25 mouse cellular contexts compared by ENCODE assay signal in genomic region chr19:16584546-16584945, GRCm38 (mm10).
DNase-seq lines count a peak whose midpoint lies in the region; ATAC-seq and TF ChIP-seq lines count a peak whose summit lies in the region.
"Had no signal": no experiment of that assay in that cellular context is flagged by ENCODE, and none has a peak within 500 bp of the region (broad histone marks: within the 10 kb centered on the region; RNA-seq: fewer than 3 reads in every experiment).

No protein-coding gene starts in this region.

- H3K9ac ChIP-seq in embryonic facial prominence, embryonic 14.5 days (ENCODE audit: low read depth, low read length) = no peak overlapping the region
- H3K9ac ChIP-seq: embryonic facial prominence, embryonic 12.5 days; forebrain, embryonic 12.5 days; forebrain, embryonic 15.5 days; hindbrain, embryonic 12.5 days; hindbrain, embryonic 15.5 days; intestine, embryonic 15.5 days had no signal

- TF ChIP-seq CTCF in gastrocnemius, adult 2 months (IDR thresholded peaks at IDR 0.05) = no peak

- no peak for ATAC-seq in embryonic facial prominence, embryonic 14.5 days (ENCODE audit: low read depth)
- ATAC-seq: activated CD4-positive, CD25-positive, alpha-beta regulatory T cell, adult 4 months; forebrain, embryonic 15.5 days; intestine, embryonic 15.5 days had no signal

- H3K9me3 ChIP-seq in embryonic facial prominence, embryonic 14.5 days (ENCODE audit: control insufficient read depth, low read length) = no peaks in the 10 kb centered on the region
- H3K9me3 ChIP-seq: embryonic facial prominence, embryonic 12.5 days; forebrain, embryonic 12.5 days; forebrain, embryonic 15.5 days; G1E; hindbrain, embryonic 12.5 days; hindbrain, embryonic 15.5 days; intestine, embryonic 15.5 days had no signal

- intact Hi-C loops in gastrocnemius, adult 2 months (cut with DNase I) = no loop called here
- intact Hi-C loops in gastrocnemius, postnatal 14 days (cut with DNase I; ENCODE audit: low total_unique reads) = no loop called here

- 72% methylated on average over 7 of the region's 7 CpGs for WGBS in embryonic facial prominence, embryonic 14.5 days

- peak overlapping the region; percentile 20; the same call in 1 of the 2 replicates for H3K27ac ChIP-seq in gastrocnemius, adult 2 months
- H3K27ac ChIP-seq in embryonic facial prominence, embryonic 14.5 days (replicated peaks; ENCODE audit: low read depth, low read length) = peak overlapping the region; percentile 70; the same call in 1 of the 2 replicates
- H3K27ac ChIP-seq: embryonic facial prominence, embryonic 12.5 days; forebrain, embryonic 12.5 days; forebrain, embryonic 15.5 days; hindbrain, embryonic 12.5 days; hindbrain, embryonic 15.5 days; intestine, embryonic 15.5 days had no signal

- no peaks in the 10 kb centered on the region for H3K27me3 ChIP-seq in embryonic facial prominence, embryonic 14.5 days (replicated peaks; ENCODE audit: control insufficient read depth, insufficient read depth, low read length)
- H3K27me3 ChIP-seq: CH12.LX; embryonic facial prominence, embryonic 12.5 days; forebrain, embryonic 12.5 days; forebrain, embryonic 15.5 days; hindbrain, embryonic 12.5 days; hindbrain, embryonic 15.5 days; intestine, embryonic 15.5 days had no signal

- no peaks in the 10 kb centered on the region for H3K36me3 ChIP-seq in embryonic facial prominence, embryonic 14.5 days (ENCODE audit: control insufficient read depth, insufficient read depth, low read length)
- H3K36me3 ChIP-seq: embryonic facial prominence, embryonic 12.5 days; forebrain, embryonic 12.5 days; forebrain, embryonic 15.5 days; G1E; hindbrain, embryonic 12.5 days; hindbrain, embryonic 15.5 days; intestine, embryonic 15.5 days had no signal

- H3K4me3 ChIP-seq in gastrocnemius, adult 2 months = no peak overlapping the region
- no peak overlapping the region for H3K4me3 ChIP-seq in embryonic facial prominence, embryonic 14.5 days (ENCODE audit: low read depth, low read length)
- H3K4me3 ChIP-seq: embryonic facial prominence, embryonic 12.5 days; erythroblast, embryonic 14.5 days; forebrain, embryonic 12.5 days; forebrain, embryonic 15.5 days; hindbrain, embryonic 12.5 days; hindbrain, embryonic 15.5 days; intestine, embryonic 15.5 days had no signal

- H3K4me1 ChIP-seq in embryonic facial prominence, embryonic 14.5 days (ENCODE audit: control insufficient read depth, insufficient read depth, low read length) = peaks cover 9% of the 10 kb centered on the region; the same call in 1 of the 2 replicates
- H3K4me1 ChIP-seq: forebrain, embryonic 12.5 days; forebrain, embryonic 15.5 days; hindbrain, embryonic 12.5 days; hindbrain, embryonic 15.5 days; intestine, embryonic 15.5 days had no signal

- no peak for DNase-seq in gastrocnemius, adult 2 months
- DNase-seq in gastrocnemius, postnatal 14 days = no peak
- peak; percentile 71 for DNase-seq in Muller cell, postnatal 12 days (ENCODE audit: inconsistent ontology term)
- DNase-seq in embryonic facial prominence, embryonic 14.5 days (ENCODE audit: low spot score) = no peak
- DNase-seq in adrenal gland, adult 8-10 months = no peak
- DNase-seq in natural killer cell, adult 2 months (ENCODE audit: low spot score in 2 of 2) = no peak
- DNase-seq: adrenal gland, postnatal 10 days; adrenal gland, postnatal 36 days; B cell, adult 2 months; cerebellum, adult 18-20 months; cerebellum, adult 9-10 months; cerebellum, postnatal 14 days; gastrocnemius, postnatal 10 days; kidney, adult 11 months had no signal

- no peak overlapping the region for H3K4me2 ChIP-seq in embryonic facial prominence, embryonic 14.5 days (ENCODE audit: low read depth, low read length)
- H3K4me2 ChIP-seq: embryonic facial prominence, embryonic 12.5 days; forebrain, embryonic 12.5 days; forebrain, embryonic 15.5 days; heart, embryonic 11.5 days; hindbrain, embryonic 12.5 days; hindbrain, embryonic 15.5 days; intestine, embryonic 15.5 days had no signal
